Mouse (Mus musculus): ENCODE results near the gene Trio.

GRCm38 (mm10) chr15:27981764-27982500, 43.7 kb downstream of the Trio start:
- no peak for TF ChIP-seq CTCF (IDR thresholded peaks at IDR 0.05; ENCODE audit: low read depth, low read length)
- no peak for TF ChIP-seq GATA1 (IDR thresholded peaks at IDR 0.05; ENCODE audit: borderline replicate concordance, low read length)
- no peak for TF ChIP-seq POLR2AphosphoS5 (IDR thresholded peaks at IDR 0.05; ENCODE audit: insufficient replicate concordance, low read depth, low read length)

Data from G1E (cell line).